Mouse (Mus musculus): ENCODE measurements around the gene Srd5a3. TPM values are rescaled to one million over a fixed set of nuclear protein-coding genes. Genes with fewer than 3 reads are reported as not detected.

Srd5a3 gene
- polyA plus RNA-seq, 1 experiment from 2014 or later, result 23.9 TPM

DNA sequence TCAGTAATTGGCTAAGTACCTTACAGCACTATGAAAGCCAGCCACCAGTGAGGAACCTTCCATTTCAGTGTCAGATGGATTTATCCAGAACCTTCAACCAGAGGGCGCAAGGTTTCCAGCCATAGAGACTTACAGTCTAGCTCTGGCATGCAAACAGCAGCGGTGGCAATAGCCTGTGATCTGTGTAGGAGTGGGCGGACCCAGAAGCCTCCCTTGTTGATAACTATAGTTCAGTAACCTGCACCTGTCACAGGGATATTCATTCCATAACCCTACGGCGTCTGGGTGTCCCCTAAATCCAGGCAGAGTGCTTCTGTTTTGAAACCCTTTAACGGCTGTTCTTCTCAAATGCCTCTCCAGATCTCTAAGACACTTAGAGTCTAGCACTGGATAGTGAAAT lies 19.5 kb downstream of the Srd5a3 start:
- Histone ChIP-seq H3K27me3 (ENCODE audit: low read depth, poor library complexity, severe bottlenecking) (no peaks in the 10 kb centered on the region), H3K9me3 (replicated peaks) (no peaks in the 10 kb centered on the region), H3K4me3 (no peak overlapping the region), H3K36me3 (peaks cover 8% of the 10 kb centered on the region; the same call in 1 of the 2 replicates), H3K27ac (replicated peaks) (no peak overlapping the region), H3K4me1 (peaks cover 21% of the 10 kb centered on the region)
- 88% methylated on average over 6 of the region's 6 CpGs for WGBS
- DNase-seq (ENCODE audit: low spot score), result no peak

DNA sequence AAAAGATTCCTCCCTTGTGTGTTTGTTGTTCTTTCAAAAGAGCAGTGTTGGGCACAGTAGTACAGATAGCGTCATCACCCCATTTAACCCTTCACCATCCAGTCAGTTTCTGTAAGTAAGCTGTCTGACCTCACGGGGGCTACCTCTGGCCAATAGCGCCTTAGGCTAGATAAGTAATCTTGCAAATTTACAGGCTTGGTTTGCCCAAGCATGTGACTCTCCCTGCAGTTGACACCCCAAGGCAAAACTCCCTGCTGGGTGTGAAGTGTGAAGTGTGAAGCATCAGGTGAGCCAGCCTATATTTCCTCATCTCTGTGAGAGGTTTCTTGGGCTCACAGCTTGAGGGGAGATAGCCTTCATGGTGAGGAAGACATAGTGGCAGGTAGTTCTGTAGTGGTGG lies 20.0 kb downstream of the Srd5a3 start:
- no peak for DNase-seq (ENCODE audit: low spot score)
- H3K27ac ChIP-seq (replicated peaks), result no peak overlapping the region
- no peaks in the 10 kb centered on the region for H3K9me3 ChIP-seq (replicated peaks)
- peaks cover 23% of the 10 kb centered on the region for H3K4me1 ChIP-seq
- WGBS, result 77% methylated on average over 3 of the region's 3 CpGs
- no peaks in the 10 kb centered on the region for H3K27me3 ChIP-seq (ENCODE audit: low read depth, poor library complexity, severe bottlenecking)
- H3K36me3 ChIP-seq, result peaks cover 4% of the 10 kb centered on the region; the same call in 1 of the 2 replicates
- H3K4me3 ChIP-seq, result no peak overlapping the region

DNA sequence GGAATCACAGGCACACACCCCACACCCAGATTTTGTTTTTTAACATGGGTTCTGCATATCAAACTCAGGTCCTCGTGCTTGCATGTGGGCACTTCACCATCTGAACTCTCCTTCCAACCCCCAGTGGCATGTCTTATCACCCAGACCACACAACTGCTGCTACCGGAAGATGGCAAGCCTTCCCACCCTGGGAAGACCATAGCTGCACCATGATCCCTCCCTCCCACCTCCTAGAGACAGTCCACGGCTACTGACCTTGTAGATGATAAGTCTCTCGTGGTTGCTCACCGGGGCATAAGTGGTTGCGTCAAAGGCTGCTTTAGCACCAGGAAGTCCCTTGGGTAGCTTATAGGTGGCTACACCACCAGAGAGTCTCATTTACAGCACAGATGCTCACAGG lies 21.4 kb downstream of the Srd5a3 start:
- DNase-seq (ENCODE audit: low spot score), result no peak
- H3K27ac ChIP-seq (replicated peaks), result no peak overlapping the region
- no peak overlapping the region for H3K4me3 ChIP-seq
- 94% methylated on average over 6 of the region's 6 CpGs for WGBS
- H3K27me3 ChIP-seq (ENCODE audit: low read depth, poor library complexity, severe bottlenecking), result peaks cover 5% of the 10 kb centered on the region; the same call in 1 of the 2 replicates
- peaks cover 23% of the 10 kb centered on the region for H3K4me1 ChIP-seq
- no peaks in the 10 kb centered on the region for H3K9me3 ChIP-seq (replicated peaks)
- H3K36me3 ChIP-seq, result no peaks in the 10 kb centered on the region

DNA sequence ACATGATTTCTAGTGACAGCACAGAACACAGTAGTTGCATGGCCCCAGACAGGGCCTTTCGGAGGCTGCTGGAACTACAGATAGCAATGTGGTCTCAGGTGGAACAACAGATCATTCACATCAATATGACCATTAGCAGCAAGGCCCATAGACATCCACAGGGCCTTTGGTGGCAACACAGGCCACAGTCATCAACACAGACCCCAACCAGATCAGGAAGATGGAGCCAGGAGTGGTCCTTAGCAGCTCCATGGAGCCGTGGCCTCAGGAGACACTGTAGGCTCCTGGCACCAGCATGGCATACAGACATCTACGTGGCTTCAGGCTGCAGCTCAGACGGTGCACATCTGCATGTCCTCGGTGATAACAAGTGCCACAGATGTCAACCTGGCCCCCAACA lies 22.9 kb downstream of the Srd5a3 start:
- Histone ChIP-seq H3K27me3 (ENCODE audit: low read depth, poor library complexity, severe bottlenecking) (peaks cover 5% of the 10 kb centered on the region; the same call in 1 of the 2 replicates), H3K36me3 (no peaks in the 10 kb centered on the region), H3K27ac (replicated peaks) (no peak overlapping the region), H3K4me1 (peaks cover 23% of the 10 kb centered on the region), H3K4me3 (no peak overlapping the region), H3K9me3 (replicated peaks) (no peaks in the 10 kb centered on the region)
- no peak for DNase-seq (ENCODE audit: low spot score)
- WGBS, result 84% methylated on average over 5 of the region's 5 CpGs

DNA sequence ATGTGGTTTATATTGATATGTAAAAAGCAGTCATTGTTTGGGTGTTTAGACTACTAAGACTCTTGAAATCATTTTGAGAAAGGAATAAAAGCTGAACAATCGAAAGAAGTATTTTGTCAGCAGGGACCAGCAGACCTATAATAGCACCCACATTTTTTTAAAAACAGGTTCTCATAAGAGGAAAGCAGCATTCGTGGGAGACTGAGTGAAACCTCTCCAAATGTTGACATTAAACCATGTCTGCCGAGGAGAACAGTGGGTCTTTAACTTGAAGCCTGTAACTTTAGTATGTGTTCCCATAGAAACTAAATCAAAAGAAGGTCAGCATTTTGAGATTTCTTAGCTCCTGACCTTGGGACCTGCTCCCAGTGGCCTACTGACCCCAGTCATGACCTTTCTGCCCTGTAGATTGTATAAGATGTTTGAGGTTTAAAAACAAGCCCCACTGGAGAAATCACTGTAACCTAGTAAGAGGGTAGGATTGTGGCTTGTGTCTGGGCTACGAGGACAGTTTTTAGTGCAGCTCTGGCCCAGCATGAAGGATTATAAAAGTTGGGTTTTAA lies 23.8 kb downstream of the Srd5a3 start:
- Histone ChIP-seq H3K9me3 (replicated peaks) (no peaks in the 10 kb centered on the region), H3K36me3 (no peaks in the 10 kb centered on the region), H3K4me3 (no peak overlapping the region), H3K27ac (replicated peaks) (no peak overlapping the region), H3K4me1 (peaks cover 23% of the 10 kb centered on the region), H3K27me3 (ENCODE audit: low read depth, poor library complexity, severe bottlenecking) (peaks cover 5% of the 10 kb centered on the region; the same call in 1 of the 2 replicates)
- no peak for DNase-seq (ENCODE audit: low spot score)
- 32% methylated on average over 4 of the region's 4 CpGs for WGBS

DNA sequence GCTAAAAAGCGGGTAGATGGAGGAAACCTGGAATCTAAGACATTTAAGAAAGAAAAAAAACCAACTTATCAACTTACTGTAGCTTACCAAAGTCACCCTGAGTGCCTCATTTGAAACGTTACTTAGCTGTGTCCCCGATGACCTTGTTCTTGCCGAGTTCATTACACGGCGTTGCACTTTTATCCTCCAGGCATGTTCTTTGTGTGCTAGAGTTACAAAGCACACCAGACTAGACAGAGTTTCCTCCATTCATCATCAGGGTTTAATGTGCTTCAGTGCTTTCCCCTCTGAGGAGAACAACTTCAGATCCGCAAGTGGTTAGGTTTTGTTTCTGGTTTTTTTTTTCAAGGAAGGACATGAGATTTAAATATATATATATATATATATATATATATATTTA lies 24.8 kb downstream of the Srd5a3 start:
- Histone ChIP-seq H3K36me3 (no peaks in the 10 kb centered on the region), H3K4me3 (no peak overlapping the region), H3K9me3 (replicated peaks) (no peaks in the 10 kb centered on the region), H3K27ac (replicated peaks) (no peak overlapping the region), H3K27me3 (ENCODE audit: low read depth, poor library complexity, severe bottlenecking) (peaks cover 5% of the 10 kb centered on the region; the same call in 1 of the 2 replicates), H3K4me1 (peaks cover 23% of the 10 kb centered on the region)
- no peak for DNase-seq (ENCODE audit: low spot score)
- 68% methylated on average over 7 of the region's 7 CpGs for WGBS

DNA sequence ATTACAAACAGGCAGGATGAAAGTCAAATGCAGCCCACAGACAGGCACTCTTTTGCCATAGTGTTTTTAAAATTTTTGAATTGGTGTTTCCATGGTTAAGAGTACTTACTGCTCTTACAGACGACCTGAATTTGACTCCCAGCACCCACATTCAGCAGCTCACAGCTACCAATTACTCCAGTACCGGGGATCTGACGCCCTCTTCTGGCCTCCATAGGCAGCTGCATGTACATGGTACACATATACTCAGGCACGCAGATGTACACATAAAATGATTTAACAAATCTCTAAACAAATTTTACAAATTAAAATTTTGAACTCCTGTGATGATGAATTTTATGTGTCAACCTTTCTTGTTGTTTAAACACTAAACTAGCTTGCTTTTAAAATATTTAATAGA lies 30.5 kb downstream of the Srd5a3 start:
- Histone ChIP-seq H3K4me1 (no peaks in the 10 kb centered on the region), H3K4me3 (no peak overlapping the region), H3K9me3 (replicated peaks) (no peaks in the 10 kb centered on the region), H3K27ac (replicated peaks) (no peak overlapping the region), H3K36me3 (no peaks in the 10 kb centered on the region), H3K27me3 (ENCODE audit: low read depth, poor library complexity, severe bottlenecking) (peaks cover 2% of the 10 kb centered on the region; the same call in 1 of the 2 replicates)
- WGBS, result 80% methylated on average over 4 of the region's 4 CpGs
- DNase-seq (ENCODE audit: low spot score), result no peak

DNA sequence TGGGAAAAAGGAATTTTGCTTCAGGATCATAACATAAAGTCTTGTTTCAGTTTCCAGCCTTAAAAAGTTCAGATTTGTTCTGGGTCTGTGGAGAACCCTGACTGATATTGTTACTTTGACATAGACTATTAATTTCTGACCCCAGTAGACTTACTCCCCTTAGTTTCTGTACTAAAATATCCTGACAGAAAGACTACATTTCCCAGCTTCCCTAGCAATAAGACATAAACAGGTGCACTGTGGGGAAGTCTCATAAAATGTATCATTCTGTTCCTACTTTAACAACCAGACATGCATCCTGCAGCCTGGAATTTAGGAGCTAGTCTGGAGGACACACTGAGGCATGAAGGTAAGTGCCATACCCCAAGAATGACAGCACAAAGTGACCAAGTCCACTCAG lies 31.0 kb downstream of the Srd5a3 start:
- no peak overlapping the region for H3K4me3 ChIP-seq
- H3K27ac ChIP-seq (replicated peaks), result no peak overlapping the region
- H3K4me1 ChIP-seq, result no peaks in the 10 kb centered on the region
- no peak for DNase-seq (ENCODE audit: low spot score)
- H3K9me3 ChIP-seq (replicated peaks), result no peaks in the 10 kb centered on the region
- H3K36me3 ChIP-seq, result no peaks in the 10 kb centered on the region
- no peaks in the 10 kb centered on the region for H3K27me3 ChIP-seq (ENCODE audit: low read depth, poor library complexity, severe bottlenecking)

DNA sequence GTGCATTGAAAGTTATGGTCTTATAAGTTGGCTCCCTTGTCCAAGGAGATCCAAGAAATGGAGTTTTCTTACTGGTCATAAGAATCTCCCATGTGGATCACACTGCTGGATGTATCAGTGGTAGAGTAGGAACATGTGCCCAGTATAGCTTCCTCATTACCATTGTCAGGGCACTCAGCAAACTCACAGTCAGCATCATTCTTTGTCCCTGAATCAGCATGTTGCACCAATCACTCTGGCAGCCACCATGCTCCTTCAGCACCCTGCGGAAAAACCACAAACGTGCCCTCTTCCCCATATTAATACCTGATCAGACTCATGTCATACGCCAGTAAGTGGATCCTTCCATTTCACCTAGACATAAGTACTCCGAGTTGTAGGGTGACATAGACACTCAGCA lies 35.0 kb downstream of the Srd5a3 start:
- DNase-seq (ENCODE audit: low spot score), result no peak
- peaks cover 9% of the 10 kb centered on the region; the same call in 1 of the 2 replicates for H3K4me1 ChIP-seq
- H3K9me3 ChIP-seq (replicated peaks), result no peaks in the 10 kb centered on the region
- H3K36me3 ChIP-seq, result no peaks in the 10 kb centered on the region
- no peaks in the 10 kb centered on the region for H3K27me3 ChIP-seq (ENCODE audit: low read depth, poor library complexity, severe bottlenecking)
- 87% methylated on average over 4 of the region's 4 CpGs for WGBS
- no peak overlapping the region for H3K27ac ChIP-seq (replicated peaks)
- H3K4me3 ChIP-seq, result no peak overlapping the region

DNA sequence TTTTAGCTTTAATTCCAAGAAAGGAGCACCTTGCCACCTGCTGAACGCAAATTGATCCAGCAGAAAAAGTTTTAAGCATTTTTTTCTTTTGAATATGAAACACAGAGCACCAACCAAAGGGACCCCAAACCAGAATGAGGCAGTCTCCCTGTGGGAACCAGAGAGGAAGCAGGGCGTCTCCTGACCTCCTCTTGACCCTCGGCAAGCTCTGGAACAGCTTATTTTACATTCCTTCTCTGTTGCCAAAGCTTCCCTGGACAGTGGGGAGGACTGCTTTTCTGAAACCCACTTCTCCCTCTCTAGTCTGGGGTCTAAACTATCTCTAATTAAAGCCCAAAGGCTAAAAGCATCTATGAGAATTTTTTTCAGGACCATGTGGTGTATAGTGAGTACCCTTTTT lies 36.3 kb downstream of the Srd5a3 start:
- no peak overlapping the region for H3K27ac ChIP-seq (replicated peaks)
- WGBS, result 58% methylated on average over 3 of the region's 3 CpGs
- DNase-seq (ENCODE audit: low spot score), result no peak
- no peaks in the 10 kb centered on the region for H3K36me3 ChIP-seq
- peaks cover 9% of the 10 kb centered on the region; the same call in 1 of the 2 replicates for H3K4me1 ChIP-seq
- H3K4me3 ChIP-seq, result no peak overlapping the region
- H3K9me3 ChIP-seq (replicated peaks), result no peaks in the 10 kb centered on the region
- no peaks in the 10 kb centered on the region for H3K27me3 ChIP-seq (ENCODE audit: low read depth, poor library complexity, severe bottlenecking)

DNA sequence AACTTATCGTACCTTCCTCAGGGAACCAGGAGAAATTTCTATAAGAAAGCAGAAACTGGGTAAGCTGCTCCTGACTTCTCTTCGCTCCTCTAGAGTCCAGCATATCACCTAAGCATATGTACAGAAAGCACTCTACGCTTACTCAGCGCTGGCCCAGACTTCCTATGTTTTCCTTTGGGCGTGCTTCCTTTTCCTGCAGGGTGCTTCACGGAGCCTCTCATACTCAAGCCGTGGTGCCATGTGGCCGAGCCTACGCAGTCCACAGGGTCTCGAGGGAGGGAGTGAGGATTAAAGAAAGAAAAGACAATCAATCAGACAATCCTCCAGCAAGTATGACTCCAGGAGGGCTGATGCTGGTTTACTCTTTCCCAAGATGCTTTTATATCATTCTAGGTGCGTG lies 36.8 kb downstream of the Srd5a3 start:
- H3K9me3 ChIP-seq (replicated peaks), result no peaks in the 10 kb centered on the region
- H3K27ac ChIP-seq (replicated peaks), result no peak overlapping the region
- 80% methylated on average over 11 of the region's 11 CpGs for WGBS

DNA sequence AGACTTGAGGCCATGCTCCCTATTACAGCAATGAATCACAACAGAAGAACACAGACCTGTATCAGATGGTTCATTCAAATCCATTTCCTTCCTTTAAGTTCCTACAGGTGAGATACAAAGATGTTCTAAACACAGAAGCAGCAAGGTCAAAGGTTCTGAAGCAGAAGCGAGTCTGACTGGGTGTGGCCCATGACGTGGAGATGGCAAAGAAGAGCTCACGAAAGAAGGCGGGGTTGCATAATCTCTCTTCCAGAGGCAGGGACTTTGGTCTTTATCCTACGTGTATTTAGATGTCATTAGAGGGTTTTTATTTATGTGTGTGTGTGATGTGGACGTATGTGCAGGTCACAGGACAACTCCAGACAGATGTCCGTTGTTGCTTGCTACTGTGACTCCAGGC lies 37.6 kb downstream of the Srd5a3 start:
- Histone ChIP-seq H3K27ac (replicated peaks) (no peak overlapping the region), H3K4me3 (no peak overlapping the region), H3K27me3 (ENCODE audit: low read depth, poor library complexity, severe bottlenecking) (peaks cover 7% of the 10 kb centered on the region), H3K9me3 (replicated peaks) (no peaks in the 10 kb centered on the region), H3K36me3 (no peaks in the 10 kb centered on the region), H3K4me1 (peaks cover 9% of the 10 kb centered on the region; the same call in 1 of the 2 replicates)
- WGBS, result 81% methylated on average over 7 of the region's 7 CpGs
- DNase-seq (ENCODE audit: low spot score), result no peak

More for the DNA sequence above, 36.8 kb downstream of the Srd5a3 start:
- no peaks in the 10 kb centered on the region for H3K27me3 ChIP-seq (ENCODE audit: low read depth, poor library complexity, severe bottlenecking)
- DNase-seq (ENCODE audit: low spot score), result no peak
- peaks cover 9% of the 10 kb centered on the region; the same call in 1 of the 2 replicates for H3K4me1 ChIP-seq
- H3K4me3 ChIP-seq, result no peak overlapping the region
- no peaks in the 10 kb centered on the region for H3K36me3 ChIP-seq

DNA sequence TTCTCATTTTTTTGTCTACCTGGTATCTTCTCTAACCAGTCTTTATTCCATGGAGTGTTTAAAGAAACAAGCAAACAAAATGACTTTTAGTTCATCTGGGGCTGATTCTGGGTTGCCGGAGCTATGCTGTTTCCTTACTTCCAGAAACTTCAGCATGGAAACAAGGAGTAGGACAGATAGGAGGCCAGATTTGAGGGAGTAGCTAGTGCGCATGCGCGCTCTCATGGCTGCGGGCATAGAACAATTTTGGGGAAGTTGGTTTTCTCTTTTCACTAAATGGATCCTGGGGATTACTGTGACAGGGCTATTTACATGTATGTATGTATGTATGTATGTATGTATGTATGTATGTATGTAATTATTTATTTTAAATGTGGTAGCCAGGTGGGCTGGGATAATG lies 39.1 kb downstream of the Srd5a3 start:
- 97% methylated on average over 5 of the region's 5 CpGs for WGBS
- Histone ChIP-seq H3K4me1 (peaks cover 14% of the 10 kb centered on the region), H3K27ac (replicated peaks) (no peak overlapping the region), H3K9me3 (replicated peaks) (no peaks in the 10 kb centered on the region), H3K4me3 (no peak overlapping the region), H3K36me3 (no peaks in the 10 kb centered on the region), H3K27me3 (ENCODE audit: low read depth, poor library complexity, severe bottlenecking) (peaks cover 12% of the 10 kb centered on the region)
- DNase-seq (ENCODE audit: low spot score), result no peak

DNA sequence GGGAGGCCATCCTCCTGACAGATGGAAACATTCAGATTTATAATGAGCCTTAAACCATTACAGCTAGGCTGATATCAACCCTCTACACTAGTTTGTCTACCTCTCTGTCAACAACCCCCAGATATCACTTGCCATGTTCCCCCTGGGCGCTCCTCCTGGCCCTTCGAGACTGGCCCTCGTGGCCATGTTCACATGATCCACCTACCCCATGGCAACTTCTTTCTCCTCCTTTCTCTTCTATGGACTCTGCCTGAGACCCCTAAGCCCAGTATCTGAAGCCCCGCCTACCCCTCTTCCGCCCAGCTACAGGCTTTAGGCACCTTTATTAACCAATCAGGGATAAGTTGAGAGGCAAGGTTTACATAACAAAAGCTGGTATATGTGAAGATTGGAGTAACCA lies 39.7 kb downstream of the Srd5a3 start:
- DNase-seq (ENCODE audit: low spot score), result no peak
- WGBS, result 83% methylated on average over 5 of the region's 5 CpGs
- Histone ChIP-seq H3K36me3 (no peaks in the 10 kb centered on the region), H3K4me1 (peaks cover 17% of the 10 kb centered on the region), H3K27me3 (ENCODE audit: low read depth, poor library complexity, severe bottlenecking) (peaks cover 12% of the 10 kb centered on the region), H3K4me3 (no peak overlapping the region), H3K9me3 (replicated peaks) (no peaks in the 10 kb centered on the region), H3K27ac (replicated peaks) (no peak overlapping the region)

Data from midbrain, embryonic 10.5 days (tissue).